Mouse (Mus musculus): Measurements from ENCODE around the gene Sec14l1. TPM values are rescaled to one million over a fixed set of nuclear protein-coding genes. Genes with fewer than 3 reads are reported as not detected.
A peak's percentile ranks its signal among the peaks of the same experiment; 100 is the strongest.

Sec14l1 gene
- polyA plus RNA-seq, 1 experiment from 2014 or later: 87.6 TPM

GRCm38 (mm10) chr11:117148893-117149685, 34.1 kb downstream of the Sec14l1 start:
- no peak for TF ChIP-seq CTCF (IDR thresholded peaks at IDR 0.05; ENCODE audit: low read depth)
- Histone ChIP-seq H3K4me2 (ENCODE audit: low read length) (no peak overlapping the region), H3K36me3 (ENCODE audit: insufficient read depth, low read length) (peaks cover 74% of the 10 kb centered on the region), H3K9ac (ENCODE audit: low read depth, low read length) (no peak overlapping the region), H3K9me3 (replicated peaks; ENCODE audit: low read length) (no peaks in the 10 kb centered on the region), H3K4me3 (replicated peaks; ENCODE audit: low read depth, low read length) (no peak overlapping the region), H3K4me1 (replicated peaks; ENCODE audit: insufficient read depth, low read length) (no peaks in the 10 kb centered on the region), H3K27me3 (ENCODE audit: insufficient read depth, low read length) (no peaks in the 10 kb centered on the region), H3K27ac (no peak overlapping the region)
- 78% methylated on average over 18 of the region's 18 CpGs for WGBS
- DNase-seq (ENCODE audit: low spot score) (no peak), ATAC-seq (replicated peaks; ENCODE audit: low FRiP score, low read depth) (no peak)

DNA sequence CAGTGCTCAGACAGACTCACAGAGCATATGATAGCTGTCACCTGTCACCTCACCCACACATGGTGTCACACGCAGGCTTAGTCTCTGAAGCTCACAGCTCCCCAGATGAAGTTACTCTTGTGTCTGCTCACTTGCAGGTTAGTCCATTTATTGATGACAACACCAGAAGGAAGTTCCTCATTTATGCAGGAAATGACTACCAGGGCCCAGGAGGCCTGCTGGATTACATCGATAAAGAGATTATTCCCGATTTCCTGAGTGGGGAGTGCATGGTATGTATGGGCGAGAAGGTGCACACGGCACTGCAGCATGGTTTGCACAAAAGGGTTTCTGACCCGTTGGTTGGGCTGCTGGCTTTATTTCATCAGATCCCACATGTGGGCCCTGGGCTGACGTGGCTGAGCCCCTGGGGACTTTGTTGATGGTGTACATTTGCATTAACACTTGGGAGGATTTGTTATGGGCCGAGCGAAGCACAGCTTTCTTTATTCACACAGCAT, 35.5 kb downstream of the Sec14l1 start:
- no peak for ATAC-seq (replicated peaks; ENCODE audit: low FRiP score, low read depth)
- H3K9ac ChIP-seq (ENCODE audit: low read depth, low read length): no peak overlapping the region
- H3K36me3 ChIP-seq (ENCODE audit: insufficient read depth, low read length): peaks cover 73% of the 10 kb centered on the region
- H3K4me3 ChIP-seq (replicated peaks; ENCODE audit: low read depth, low read length): no peak overlapping the region
- H3K27me3 ChIP-seq (ENCODE audit: insufficient read depth, low read length): no peaks in the 10 kb centered on the region
- no peak for DNase-seq (ENCODE audit: low spot score)
- 75% methylated on average over 9 of the region's 9 CpGs for WGBS
- H3K27ac ChIP-seq: no peak overlapping the region
- H3K9me3 ChIP-seq (replicated peaks; ENCODE audit: low read length): no peaks in the 10 kb centered on the region
- TF ChIP-seq CTCF (IDR thresholded peaks at IDR 0.05; ENCODE audit: low read depth): no peak
- 0 out of 2 replicates have a peak, but pooled peaks cover 5% of the 10 kb centered on the region for H3K4me1 ChIP-seq (replicated peaks; ENCODE audit: insufficient read depth, low read length)
- no peak overlapping the region for H3K4me2 ChIP-seq (ENCODE audit: low read length)

GRCm38 (mm10) chr11:117151461-117151860, 36.5 kb downstream of the Sec14l1 start:
- H3K4me3 ChIP-seq (replicated peaks; ENCODE audit: low read depth, low read length): no peak overlapping the region
- 91% methylated on average over 7 of the region's 7 CpGs for WGBS
- no peak for TF ChIP-seq CTCF (IDR thresholded peaks at IDR 0.05; ENCODE audit: low read depth)
- ATAC-seq (replicated peaks; ENCODE audit: low FRiP score, low read depth) (no peak), DNase-seq (ENCODE audit: low spot score) (no peak)
- H3K27me3 ChIP-seq (ENCODE audit: insufficient read depth, low read length): no peaks in the 10 kb centered on the region
- H3K27ac ChIP-seq: no peak overlapping the region
- H3K4me1 ChIP-seq (replicated peaks; ENCODE audit: insufficient read depth, low read length): peaks cover 9% of the 10 kb centered on the region
- no peak overlapping the region for H3K4me2 ChIP-seq (ENCODE audit: low read length)
- H3K9ac ChIP-seq (ENCODE audit: low read depth, low read length): no peak overlapping the region
- H3K9me3 ChIP-seq (replicated peaks; ENCODE audit: low read length): no peaks in the 10 kb centered on the region
- H3K36me3 ChIP-seq (ENCODE audit: insufficient read depth, low read length): peaks cover 76% of the 10 kb centered on the region

DNA sequence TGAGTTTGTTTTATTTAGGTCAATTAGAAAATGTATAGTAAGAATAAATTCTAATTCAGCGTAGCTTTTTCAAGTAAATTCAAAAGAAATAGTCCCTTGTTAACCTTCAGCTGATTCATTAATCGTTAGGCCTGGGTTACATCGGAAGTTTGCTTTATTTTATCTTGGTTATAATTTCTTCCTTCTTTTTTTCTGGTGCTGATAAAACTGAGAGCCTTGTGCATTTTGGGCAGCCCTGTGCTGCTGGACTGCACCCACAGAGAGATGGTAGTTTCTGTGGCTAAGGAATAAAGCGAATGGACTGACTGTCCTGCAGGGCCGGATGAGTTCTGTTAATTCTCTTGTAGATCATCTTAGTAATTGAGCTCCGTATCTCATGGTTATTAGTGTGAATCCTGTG, 37.6 kb downstream of the Sec14l1 start:
- no peak for ATAC-seq (replicated peaks; ENCODE audit: low FRiP score, low read depth)
- Histone ChIP-seq H3K36me3 (ENCODE audit: insufficient read depth, low read length) (peaks cover 72% of the 10 kb centered on the region), H3K9ac (ENCODE audit: low read depth, low read length) (no peak overlapping the region), H3K27me3 (ENCODE audit: insufficient read depth, low read length) (no peaks in the 10 kb centered on the region), H3K9me3 (replicated peaks; ENCODE audit: low read length) (no peaks in the 10 kb centered on the region), H3K4me3 (replicated peaks; ENCODE audit: low read depth, low read length) (no peak overlapping the region), H3K4me1 (replicated peaks; ENCODE audit: insufficient read depth, low read length) (peaks cover 9% of the 10 kb centered on the region), H3K27ac (no peak overlapping the region), H3K4me2 (ENCODE audit: low read length) (no peak overlapping the region)
- 94% methylated on average over 6 of the region's 6 CpGs for WGBS
- DNase-seq (ENCODE audit: low spot score): no peak
- no peak for TF ChIP-seq CTCF (IDR thresholded peaks at IDR 0.05; ENCODE audit: low read depth)

DNA sequence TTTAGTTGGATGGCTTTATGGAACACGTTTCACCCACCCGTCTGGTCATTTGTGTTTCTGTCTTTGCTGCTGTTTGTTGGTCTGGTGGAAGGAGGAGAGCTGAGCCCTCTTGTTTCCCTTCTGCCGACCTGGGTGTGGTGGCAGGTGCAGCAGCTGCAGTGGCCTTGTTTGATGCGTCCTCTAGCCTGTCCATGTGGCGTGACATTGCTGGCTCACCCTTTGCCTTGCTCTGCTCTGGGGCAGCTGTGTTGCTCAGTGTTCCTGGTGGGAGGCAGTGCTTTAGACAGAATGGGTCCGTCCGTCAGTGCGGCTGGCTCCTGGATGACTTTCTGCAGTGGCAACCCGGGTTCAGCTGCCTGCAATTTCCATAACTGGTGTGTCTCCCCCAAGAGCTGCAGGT, 38.6 kb downstream of the Sec14l1 start:
- Histone ChIP-seq H3K9ac (ENCODE audit: low read depth, low read length) (no peak overlapping the region), H3K27ac (peak overlapping the region; percentile 31; the same call in 1 of the 2 replicates), H3K27me3 (ENCODE audit: insufficient read depth, low read length) (no peaks in the 10 kb centered on the region), H3K9me3 (replicated peaks; ENCODE audit: low read length) (no peaks in the 10 kb centered on the region), H3K36me3 (ENCODE audit: insufficient read depth, low read length) (peaks cover 73% of the 10 kb centered on the region), H3K4me1 (replicated peaks; ENCODE audit: insufficient read depth, low read length) (peaks cover 9% of the 10 kb centered on the region), H3K4me3 (replicated peaks; ENCODE audit: low read depth, low read length) (no peak overlapping the region), H3K4me2 (ENCODE audit: low read length) (no peak overlapping the region)
- DNase-seq (ENCODE audit: low spot score) (no peak), ATAC-seq (replicated peaks; ENCODE audit: low FRiP score, low read depth) (0 out of 2 replicates have a peak, but pooled peaks have one; percentile 7)
- no peak for TF ChIP-seq CTCF (IDR thresholded peaks at IDR 0.05; ENCODE audit: low read depth)
- WGBS: 70% methylated on average over 9 of the region's 9 CpGs

GRCm38 (mm10) chr11:117154088-117154815, 39.3 kb downstream of the Sec14l1 start:
- no peak overlapping the region for H3K9ac ChIP-seq (ENCODE audit: low read depth, low read length)
- no peaks in the 10 kb centered on the region for H3K27me3 ChIP-seq (ENCODE audit: insufficient read depth, low read length)
- peaks cover 9% of the 10 kb centered on the region for H3K4me1 ChIP-seq (replicated peaks; ENCODE audit: insufficient read depth, low read length)
- WGBS: 50% methylated on average over 7 of the region's 7 CpGs
- H3K36me3 ChIP-seq (ENCODE audit: insufficient read depth, low read length): peaks cover 66% of the 10 kb centered on the region
- no peak overlapping the region for H3K4me2 ChIP-seq (ENCODE audit: low read length)
- ATAC-seq (replicated peaks; ENCODE audit: low FRiP score, low read depth) (peak; percentile 50), DNase-seq (ENCODE audit: low spot score) (peak; percentile 40)
- peak overlapping the region; percentile 73; the same call in 1 of the 2 replicates for H3K27ac ChIP-seq
- TF ChIP-seq CTCF (IDR thresholded peaks at IDR 0.05; ENCODE audit: low read depth): peak; percentile 44; the same call in 1 of the 2 replicates
- H3K4me3 ChIP-seq (replicated peaks; ENCODE audit: low read depth, low read length): no peak overlapping the region
- H3K9me3 ChIP-seq (replicated peaks; ENCODE audit: low read length): no peaks in the 10 kb centered on the region

All from kidney, postnatal 0 days (tissue).